Mouse (Mus musculus) natural killer cell, adult 2 months (primary cell): ENCODE results near the gene Btrc.

ENCODE experiments used
- DNase-seq, 2 experiments: peaks; one replicate each; pipeline ENCODE4 v3.0.0; 2022; ENCODE audit warnings: low spot score in 2 of 2

Gene Btrc

DNA sequence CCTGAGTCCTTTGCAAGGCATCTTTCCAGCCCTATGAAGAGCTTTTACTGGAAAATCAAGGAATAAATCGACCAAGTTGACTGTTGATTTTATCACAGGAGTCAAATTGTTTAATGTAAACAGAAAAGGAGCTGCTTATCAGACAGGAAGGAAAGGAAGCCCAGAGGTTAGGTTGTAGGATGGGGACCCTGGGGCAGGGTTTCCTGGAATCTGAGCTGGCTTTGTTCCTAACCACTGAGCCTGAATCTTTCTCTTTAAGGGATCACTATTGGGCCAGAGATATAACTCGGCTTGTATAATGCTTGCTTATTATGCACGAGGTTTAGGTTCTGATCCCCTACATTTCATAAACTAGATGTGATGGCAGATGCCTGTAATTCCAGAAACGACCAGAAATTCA lies 64.6 kb downstream of the Btrc start:
- no peak for DNase-seq

DNA sequence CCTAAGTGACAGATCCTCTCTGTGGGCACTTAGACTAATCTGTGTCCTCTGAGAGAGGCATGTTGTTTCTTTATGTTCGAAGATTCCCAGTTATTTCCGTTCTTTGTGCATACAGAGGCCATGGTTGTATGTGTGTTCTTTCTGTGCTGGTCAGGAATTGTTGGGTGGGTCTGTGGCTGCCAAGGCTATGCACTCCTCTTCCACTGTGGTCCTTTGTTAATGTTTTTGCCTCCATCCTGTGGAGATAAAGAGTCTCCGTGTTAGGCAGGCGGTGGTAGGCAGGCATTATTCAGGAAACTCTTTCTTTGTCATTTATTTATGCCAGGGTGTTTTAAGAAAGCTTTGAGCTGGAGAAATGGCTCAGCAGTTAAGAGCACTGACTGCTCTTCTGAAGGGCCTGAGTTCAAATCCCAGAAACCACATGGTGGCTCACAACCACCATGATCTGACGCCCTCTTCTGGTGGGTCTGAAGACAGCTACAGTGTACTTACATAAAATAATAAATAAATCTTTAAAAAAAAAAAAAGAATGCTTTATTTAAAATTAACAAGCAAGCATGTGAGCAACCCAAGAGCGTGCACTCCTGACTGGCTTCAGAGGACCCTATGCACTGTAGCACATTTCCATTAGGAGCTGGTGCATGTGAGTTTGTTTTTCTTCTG lies 67.6 kb downstream of the Btrc start:
- DNase-seq = no peak

DNA sequence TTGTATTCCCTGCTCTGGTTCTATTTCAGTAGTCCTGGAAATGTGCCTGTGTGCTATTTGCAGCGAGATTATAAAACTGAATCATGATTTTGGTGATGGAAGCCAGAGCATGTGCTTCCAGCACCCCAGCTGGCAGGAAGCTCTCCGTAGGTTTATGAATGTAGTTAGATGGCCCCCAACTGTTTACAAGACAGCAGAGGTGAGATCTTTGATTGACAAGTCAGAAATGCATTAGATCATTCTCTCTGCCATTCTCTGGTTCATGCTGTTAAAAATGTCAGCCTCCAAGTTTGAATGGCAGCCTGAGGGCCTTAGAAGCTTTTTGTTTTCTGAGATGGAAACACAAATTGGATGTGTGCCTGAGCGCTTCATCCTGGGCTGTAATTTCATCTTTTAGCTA lies 68.8 kb downstream of the Btrc start:
- DNase-seq = no peak

DNA sequence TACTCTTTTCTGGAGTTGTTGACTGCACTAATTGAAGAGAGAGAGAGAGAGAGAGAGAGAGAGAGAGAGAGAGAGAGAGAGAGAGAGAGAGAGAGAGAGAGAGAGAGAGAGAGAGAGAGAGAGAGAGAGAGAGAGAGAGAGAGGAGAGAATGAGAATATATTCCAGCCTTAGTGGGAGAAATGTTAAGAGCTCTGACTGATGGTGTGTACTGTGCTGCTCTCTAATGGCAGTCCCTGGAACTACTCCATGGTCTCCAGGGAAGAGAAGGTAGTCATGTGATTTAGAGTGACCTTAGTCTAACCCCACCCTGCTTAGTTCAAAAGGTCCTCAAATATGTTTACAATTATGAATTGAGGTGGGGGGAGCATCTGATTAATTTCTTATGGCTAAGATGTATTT lies 72.5 kb downstream of the Btrc start:
- peak in 1 of 2 experiments; percentile 50 for DNase-seq

DNA sequence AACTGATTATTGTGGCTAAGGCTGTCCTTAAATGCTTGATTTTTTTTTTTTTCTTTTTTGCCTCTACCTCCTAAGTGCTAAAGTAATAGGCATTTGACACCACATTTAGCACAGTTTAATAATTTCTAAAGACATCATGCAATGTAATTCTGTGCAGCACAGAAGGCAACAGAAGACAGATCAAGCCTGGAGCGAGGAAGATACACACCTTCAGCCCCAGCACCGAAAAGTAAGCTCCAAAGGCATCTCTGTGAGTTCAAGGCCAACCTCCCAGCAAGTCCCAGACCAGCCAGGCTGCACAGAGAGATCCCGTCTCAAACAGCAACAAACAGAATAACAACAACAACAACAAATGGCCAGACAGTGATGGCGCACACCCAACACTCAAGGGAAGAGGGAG lies 73.6 kb downstream of the Btrc start:
- DNase-seq = no peak

DNA sequence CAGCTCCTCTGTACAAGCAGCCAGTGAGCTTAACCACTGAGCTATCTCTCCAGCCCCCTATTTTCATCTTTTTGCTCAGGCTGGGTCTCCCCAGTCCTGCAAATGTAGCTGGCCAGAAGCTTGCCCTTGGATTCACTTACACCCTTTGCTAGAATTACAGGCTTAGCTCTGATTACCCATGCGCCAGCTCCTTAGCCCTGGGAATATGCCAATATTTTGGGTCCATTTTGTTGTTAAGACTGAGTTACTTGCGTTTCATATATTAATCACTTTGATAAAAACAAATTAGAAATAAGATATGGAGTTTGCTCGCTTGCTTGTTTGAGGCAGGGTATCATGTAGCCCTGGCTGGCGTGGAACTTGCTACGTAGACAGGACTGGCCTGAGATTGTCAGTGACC lies 74.7 kb downstream of the Btrc start:
- DNase-seq = no peak

DNA sequence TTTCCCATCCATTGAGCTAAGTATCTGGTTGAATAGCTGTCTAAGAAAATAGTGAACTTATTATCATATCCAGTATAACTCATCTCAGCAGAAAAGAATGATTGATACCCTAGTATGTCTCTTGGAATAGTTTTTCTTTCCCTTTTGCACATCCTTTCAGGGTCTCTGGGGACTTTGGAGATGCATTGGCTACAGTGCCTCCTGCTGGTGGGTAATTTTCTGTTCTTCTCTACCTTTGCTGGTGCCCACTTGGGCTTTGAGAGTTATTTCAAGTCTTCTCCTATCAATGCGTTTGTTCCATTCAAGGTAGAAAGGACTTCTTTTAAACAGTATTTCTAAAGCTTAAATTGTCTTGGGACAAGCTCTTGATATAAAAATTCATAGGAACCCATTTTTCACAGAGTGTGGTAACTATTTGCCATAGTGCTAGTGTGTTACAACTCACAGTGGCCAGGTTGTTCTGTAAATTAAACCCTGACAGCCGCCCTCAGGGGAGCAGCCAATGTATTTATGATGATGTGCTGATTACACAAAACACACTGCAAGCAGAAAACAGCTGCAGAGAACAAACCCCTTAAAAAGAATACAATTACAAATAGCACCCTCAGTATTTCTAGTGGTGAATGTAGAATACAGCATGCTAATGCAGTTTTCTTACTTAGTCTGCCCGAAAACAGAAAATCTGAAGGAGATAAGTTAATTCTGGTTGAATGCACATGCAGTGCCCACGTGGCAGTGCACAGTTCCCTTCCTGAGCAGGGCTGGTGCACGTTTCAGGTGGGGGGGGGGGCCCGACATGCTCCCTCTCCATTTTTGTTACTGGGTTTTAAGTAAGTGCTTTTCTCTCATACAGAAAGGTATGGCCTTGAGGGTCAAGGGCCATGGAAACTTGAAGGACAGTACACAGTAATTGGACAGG lies 75.7 kb downstream of the Btrc start:
- no peak for DNase-seq

DNA sequence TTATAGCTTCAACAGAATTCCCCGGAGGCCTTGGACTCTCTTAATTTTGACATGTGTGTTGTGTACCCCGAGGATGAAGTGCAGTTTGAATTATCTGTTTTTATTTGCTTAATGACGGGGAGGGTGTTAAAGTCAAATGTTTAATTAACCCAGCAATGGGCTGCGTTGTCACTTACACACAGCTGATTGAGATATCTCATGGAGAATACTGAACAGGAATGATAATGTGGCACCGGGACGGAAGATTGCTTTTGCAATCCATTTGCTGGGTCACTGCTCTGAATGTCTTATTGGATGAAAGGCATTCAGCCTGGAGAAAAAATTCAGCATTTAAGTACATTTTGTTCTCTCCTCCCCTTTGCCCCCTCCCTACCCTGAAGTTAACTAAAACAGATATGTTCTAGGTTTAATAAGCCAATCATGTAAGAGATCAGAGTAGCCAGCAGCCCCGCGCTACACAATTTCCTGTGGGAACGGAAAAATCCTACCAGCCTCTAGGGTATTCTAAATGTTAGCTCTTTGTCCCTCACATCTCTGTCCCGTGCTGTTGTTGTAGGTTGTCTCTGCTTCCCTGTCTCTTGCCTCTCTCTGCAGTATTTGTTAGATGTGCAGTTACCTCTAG lies 77.1 kb downstream of the Btrc start:
- DNase-seq = no peak

DNA sequence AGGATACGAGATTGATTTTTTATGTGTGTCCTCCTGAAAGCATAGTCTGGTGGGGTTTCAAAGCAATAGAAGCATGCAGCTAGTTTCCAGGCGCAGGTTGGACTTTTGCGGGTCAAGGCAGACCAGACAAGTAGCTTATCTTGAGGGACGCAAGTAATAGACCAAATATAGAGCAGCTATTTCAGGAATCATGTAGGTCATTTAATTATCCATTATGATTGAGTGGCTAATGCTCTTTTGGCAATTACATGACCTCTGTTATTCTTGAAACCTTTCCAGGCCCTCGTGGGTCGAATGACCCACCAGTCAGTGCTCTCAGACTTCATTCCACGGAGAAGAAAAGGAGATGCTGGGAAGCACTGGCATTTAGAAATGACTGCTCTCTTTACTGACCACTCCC lies 78.2 kb downstream of the Btrc start:
- DNase-seq = no peak

DNA sequence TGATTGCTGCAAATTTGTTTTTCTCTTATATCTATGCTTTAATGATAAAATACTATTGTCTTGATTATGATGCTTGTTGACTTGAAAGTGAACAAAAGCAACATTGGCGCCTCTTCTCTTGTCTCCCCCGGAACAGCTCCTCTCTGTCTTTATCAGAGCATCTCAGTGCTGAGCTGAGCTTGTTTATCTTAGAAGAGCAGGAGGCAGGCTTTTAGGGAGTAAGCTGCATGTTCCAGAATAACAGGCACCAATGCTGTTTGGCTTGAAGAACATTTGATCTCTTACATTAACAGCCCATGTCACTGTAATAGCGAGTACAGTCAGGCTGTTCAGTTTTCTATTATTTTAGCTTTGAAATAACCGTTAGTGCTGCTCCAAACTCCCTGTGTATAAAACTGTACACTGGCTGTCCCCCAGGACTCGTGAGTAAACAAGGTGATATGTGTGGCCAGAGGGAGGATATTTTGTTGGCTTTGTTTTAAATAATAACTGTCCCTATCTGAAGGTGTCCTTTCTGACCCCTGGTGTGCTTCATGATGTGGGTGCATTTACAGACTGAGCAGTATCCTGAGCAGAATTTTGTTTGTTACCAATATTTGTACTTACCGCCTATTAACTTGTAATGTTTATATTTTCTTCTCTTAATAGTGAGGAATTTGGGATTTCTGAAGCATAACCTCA lies 81.9 kb downstream of the Btrc start:
- no peak for DNase-seq

DNA sequence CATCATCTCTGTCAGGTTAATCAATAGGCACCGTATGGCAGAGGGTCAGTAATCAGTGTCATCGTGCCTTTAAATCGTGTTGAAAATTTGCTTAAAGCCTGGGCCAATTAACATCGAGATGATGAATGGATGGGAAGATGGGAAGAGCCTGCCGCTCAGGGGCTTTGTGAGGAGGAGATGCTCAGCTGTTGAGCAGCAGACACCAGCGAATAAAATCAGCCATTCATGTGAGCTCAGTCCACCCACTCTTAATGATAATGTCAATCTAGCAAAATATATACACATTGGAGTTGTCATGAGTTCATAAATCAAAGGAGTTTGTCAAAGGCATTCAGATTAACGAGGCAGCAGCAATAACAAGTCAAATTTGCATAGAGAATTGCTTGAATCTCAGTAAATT lies 83.1 kb downstream of the Btrc start:
- DNase-seq = no peak

DNA sequence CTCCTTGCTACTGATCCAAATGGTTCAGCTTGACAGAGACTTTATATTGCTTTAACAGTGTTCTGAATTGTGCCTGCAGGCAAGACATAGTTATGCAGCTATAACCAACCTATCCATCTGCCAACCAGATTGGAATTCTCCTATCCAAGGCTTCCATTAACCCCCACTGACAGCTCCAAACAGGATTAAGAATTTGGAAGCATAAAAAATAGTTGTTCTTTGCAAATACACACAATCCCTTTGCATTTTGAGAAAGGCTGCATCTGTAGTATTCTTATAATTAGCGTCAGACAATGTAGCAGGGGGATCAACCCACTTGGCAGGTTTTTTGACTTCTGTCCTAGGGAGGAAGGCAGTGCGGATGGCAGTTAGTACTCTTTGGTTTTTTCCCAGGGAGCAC lies 83.7 kb downstream of the Btrc start:
- DNase-seq = no peak

DNA sequence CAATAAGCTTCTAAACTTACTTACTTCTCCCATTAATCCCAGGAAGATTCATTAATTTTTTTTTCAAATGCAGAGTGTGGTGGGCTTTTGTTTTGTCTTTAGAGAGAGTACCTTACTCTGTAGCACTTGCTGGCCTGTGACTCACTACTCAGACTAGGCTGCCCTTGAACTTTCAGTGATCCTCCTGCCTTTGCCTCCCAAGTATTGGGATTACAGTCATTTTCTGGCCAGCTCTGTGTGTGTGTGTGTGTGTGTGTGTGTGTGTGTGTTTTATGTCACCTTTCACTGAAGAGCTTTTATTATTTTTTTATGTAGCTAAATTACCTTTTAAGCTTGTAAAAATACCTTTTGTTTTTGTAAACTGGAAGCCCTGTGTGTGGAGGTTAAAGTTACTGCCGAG lies 84.4 kb downstream of the Btrc start:
- no peak for DNase-seq

DNA sequence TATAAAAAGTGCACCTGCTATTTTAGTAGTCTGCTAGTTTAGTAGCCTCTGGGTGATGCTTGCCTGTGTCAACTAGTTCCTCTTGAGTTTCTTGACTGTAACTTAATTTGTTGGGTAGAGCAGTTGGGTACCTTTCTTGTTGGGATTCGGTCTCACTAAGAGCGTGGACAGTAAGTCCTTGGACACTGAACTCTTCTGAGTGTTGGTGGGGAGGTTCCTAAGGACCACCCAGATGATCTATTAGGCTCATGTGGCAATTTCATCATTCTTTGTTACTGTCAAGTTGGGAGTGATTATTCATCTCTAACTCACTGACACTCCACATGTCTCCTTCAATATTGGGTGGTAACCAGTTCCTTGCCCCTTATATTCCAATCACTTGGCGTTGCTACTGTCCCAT lies 90.9 kb downstream of the Btrc start:
- DNase-seq = no peak

DNA sequence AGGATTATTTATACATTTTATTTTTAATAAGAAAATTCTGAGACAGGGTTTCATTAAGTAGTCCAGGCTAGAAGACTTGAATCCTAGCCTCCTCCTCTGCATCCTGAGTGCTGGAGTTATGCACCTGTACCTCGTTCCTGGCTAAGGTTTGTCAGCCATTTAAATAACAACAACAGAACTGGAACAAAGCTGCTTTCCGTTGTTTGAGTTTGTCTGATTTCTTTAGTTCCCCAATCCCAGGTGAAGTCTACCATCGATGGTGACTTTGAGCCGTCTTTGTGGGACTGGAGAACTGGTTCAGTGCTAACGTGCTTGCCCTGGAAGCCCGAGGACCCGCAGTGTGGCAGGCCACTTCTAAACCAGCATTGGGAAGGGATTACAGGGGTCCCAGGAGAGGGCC lies 93.4 kb downstream of the Btrc start:
- no peak for DNase-seq

DNA sequence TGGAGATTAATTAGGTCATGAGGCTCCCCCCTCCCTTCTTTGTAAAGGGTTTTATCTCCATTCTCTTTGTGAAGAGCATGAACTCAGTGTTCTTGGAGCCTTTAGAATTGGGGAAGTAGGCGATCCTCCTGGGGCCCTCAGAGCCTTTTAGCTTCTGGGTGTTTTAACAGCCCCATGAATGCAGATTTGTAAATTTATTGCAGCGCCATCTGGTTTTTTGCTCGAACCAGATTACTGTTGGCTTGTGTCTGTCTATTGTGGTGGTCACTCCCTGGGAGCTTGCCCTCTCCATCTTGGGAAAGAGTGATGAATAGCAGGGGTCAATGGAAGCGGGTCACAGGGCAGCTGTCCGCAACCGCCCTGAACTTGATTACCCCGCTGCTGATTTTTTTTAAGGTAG lies 95.2 kb downstream of the Btrc start:
- no peak for DNase-seq

DNA sequence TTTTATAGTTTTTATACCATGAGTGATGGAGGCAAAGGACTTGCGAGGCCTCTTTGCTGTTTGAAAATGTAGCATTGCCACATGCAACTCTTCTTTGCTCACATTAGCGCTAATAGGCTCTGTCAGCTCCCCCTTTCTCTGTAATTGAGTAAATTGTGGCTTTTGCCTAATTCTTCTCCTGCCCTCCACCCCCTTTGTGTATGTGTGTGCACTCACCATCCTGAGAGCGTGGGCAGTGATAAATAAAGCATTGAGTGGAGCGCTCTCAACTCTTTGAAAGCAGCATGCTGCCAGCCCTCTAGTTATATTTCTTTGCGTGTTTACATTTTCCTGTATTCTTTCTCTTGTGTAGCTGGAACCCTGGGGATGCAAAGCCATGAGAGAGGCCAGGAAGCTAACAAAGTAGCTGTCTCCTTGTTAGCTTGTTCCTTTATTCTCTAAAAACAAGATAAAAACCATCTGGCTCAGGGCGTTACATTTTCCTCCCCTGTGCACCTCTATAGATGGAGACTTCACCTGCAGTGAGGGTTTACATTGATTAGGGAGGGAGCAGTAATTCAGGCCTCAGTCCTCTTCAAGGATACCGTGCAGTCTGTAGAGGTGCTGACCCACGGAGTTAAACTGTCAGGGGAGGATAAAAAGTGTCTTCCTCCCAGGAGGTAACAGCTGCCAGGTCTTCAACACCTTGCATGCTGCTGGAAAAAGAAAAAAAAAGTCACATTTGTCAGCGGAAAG lies 96.6 kb downstream of the Btrc start:
- no peak for DNase-seq

DNA sequence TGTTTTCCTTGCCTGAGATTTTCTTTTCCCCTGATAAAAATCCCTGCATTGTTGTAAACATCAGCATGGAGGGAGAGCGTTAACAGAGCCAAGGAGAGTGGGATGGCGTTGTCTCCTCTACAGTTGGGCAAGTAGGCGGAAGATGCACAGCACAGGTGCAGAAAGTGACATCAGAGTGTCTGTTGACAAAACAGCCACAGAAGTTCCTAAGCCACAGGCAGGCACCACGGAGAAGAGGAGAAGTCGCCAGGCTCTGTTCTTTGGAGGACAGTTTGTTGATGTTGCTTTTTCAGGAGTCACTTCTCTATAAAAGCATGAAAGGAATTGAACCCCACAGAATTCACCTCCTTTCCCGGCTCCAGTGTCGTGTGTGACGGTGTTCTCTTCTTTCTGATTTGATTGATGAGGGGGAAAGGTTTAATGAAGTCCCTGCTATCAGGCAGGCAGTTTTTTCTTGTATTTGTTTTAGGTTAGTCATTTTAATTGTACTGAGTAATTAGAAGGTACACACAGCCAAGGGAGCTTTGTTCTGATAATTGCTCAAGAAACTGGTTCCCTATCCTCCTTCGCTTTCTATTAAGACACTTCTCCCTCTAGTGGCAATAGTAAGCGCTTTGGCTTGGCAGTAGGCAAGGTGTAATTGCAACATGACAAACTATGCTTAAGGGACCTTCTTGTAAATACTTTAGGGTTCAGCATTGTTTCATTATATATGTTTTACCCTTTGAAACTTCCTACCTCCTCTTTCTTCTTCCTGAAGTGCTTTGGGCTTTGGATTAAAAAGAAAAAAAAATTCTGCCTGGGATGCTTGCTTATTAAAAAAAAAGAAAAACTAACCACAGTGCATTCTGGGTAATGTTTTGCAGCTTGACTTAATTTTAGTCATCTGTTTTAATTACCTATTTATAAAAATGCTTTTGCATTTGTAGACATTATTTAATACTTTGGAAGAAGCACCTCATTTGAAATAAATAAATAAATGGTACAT lies 97.5 kb downstream of the Btrc start:
- no peak for DNase-seq

DNA sequence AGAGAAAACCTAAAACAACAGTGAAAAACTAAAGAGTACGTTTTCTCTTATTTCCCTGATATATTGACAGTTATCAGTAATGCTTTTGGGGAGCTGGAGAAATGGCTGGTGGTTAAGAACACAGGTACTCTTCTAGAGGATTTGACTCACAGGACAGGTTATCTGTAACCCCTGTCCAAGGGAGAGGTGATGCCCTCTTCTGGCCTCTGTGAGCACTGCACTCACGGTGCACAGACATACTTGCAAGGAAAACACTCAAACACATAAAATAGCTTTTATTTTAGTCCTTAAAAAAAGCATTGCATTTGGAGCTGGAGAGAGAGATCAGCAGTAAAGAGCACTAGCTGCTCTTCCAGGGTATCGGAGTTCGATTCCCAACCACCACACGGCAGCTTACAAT lies 106.2 kb downstream of the Btrc start:
- no peak for DNase-seq
